Mouse (Mus musculus) embryonic facial prominence, embryonic 10.5 days (tissue): Measurements from ENCODE around the gene Ldlr. TPM values are rescaled to one million over a fixed set of nuclear protein-coding genes. Genes with fewer than 3 reads are reported as not detected.
"Not testable (repeated sequence)": the region's sequence is repeated elsewhere in the genome, so short reads cannot be mapped to it uniquely, and the experiment has no call there.

ENCODE experiments used
- DNase-seq: peaks from one replicate; pipeline ENCODE4 v3.0.0-alpha.2; 2017; ENCODE audit warnings: low spot score
- H3K27ac ChIP-seq: fragments of 300-500 bp; sonication (generic); replicated peaks from 2 replicates; pipeline ENCODE4 v1.5.1; 2016; ENCODE audit warnings: mild to moderate bottlenecking
- H3K27me3 ChIP-seq: fragments of 300-500 bp; sonication (generic); replicated peaks from 2 replicates; pipeline ENCODE4 v1.6.1; 2016; ENCODE audit warnings: low read depth, mild to moderate bottlenecking; ENCODE audit not compliant: poor library complexity, severe bottlenecking
- H3K36me3 ChIP-seq: fragments of 300-500 bp; sonication (generic); replicated peaks from 2 replicates; pipeline ENCODE4 v1.6.1; 2016; ENCODE audit warnings: mild to moderate bottlenecking, moderate library complexity
- H3K4me1 ChIP-seq: fragments of 300-500 bp; sonication (generic); 2 replicates; pipeline ENCODE4 v1.6.1; 2016
- H3K4me3 ChIP-seq: fragments of 300-500 bp; sonication (generic); 2 replicates; pipeline ENCODE4 v1.5.1; 2016; ENCODE audit warnings: mild to moderate bottlenecking, moderate library complexity
- H3K9me3 ChIP-seq: fragments of 300-500 bp; sonication (generic); 2 replicates; pipeline ENCODE4 v1.6.1; 2016; ENCODE audit warnings: mild to moderate bottlenecking
- WGBS: fragments of 180-500 bp; shearing (Covaris S2); methylation state at CpG from one replicate; pipeline ENCODE4 v1.1.7; 2016; 5-methylcytosine and 5-hydroxymethylcytosine counted together
- polyA plus RNA-seq: library from polyadenylated mRNA; unstranded; fragments of >200 nt; fragmentation: Nextera tagmentation; extraction: Ambion mirVana; gene quantifications from 2 replicates; pipeline ENCODE4 v1.2.1, GENCODE M21; 2016

The Ldlr gene
- polyA plus RNA-seq = 51.6 and 55.9 TPM in 2 replicates

DNA sequence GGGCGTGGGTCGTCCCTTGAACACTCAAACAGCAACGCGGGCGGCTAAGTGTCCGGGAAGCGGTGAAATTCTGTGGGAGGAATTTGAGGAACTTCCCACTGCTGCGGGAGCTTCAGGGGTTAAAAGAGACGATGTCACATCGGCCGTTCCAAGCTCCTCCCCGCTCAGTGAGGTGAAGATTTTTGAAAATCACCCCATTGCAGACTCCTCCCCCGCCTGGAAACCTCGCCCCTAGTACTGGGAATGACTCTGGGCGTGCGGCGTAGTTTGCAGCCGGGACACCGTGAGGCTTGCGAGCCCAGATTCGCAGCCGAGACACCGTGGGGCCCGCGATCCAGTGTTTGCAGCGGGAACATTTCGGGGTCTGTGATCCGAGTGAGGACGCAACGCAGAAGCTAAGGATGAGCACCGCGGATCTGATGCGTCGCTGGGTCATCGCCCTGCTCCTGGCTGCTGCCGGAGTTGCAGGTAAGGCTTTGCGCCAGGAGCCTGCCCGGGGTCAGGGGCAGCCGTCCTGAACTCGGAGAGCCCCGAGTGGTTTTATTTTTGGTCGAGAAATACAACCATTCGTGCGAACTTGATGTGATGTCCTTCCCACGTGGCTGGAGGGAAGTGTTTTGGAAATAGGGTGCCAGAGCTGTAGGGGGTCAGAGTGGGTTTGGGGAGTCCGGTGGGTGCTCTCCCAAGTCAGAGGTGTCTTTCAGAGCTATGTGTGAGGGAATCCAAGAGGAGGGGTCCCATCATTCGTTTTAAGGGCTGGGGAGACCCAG, at the start of gene Ldlr:
Gene Ldlr, plus strand, starts transcription at position 107 of the 770 bp plus-strand sequence.
- DNase-seq = peak; percentile 91
- under 1% methylated on average over 47 of the region's 47 CpGs for WGBS
- H3K4me1 ChIP-seq = peaks cover 43% of the 10 kb centered on the region

GRCm38 (mm10) chr9:21677706-21678105, 45.6 kb upstream of the Ldlr start:
- H3K27ac ChIP-seq = no peak overlapping the region
- H3K27me3 ChIP-seq = no peaks in the 10 kb centered on the region
- no peak for DNase-seq
- WGBS = 96% methylated on average over 17 of the region's 17 CpGs
- H3K4me3 ChIP-seq = no peak overlapping the region
- H3K9me3 ChIP-seq = no peaks in the 10 kb centered on the region
- H3K36me3 ChIP-seq = peaks cover 99% of the 10 kb centered on the region
- H3K4me1 ChIP-seq = no peaks in the 10 kb centered on the region

More for the DNA sequence above, at the start of gene Ldlr:
- peak within 1 kb of the TSS; percentile 91 for H3K27ac ChIP-seq
- no peaks in the 10 kb centered on the region for H3K27me3 ChIP-seq
- H3K4me3 ChIP-seq = peak within 1 kb of the TSS; percentile 71
- peaks cover 40% of the 10 kb centered on the region for H3K36me3 ChIP-seq
- no peaks in the 10 kb centered on the region; the same call in 1 of the 2 replicates for H3K9me3 ChIP-seq

- DNase-seq = no peak
- 91% methylated on average over 4 of the region's 4 CpGs for WGBS
- no peak overlapping the region for H3K27ac ChIP-seq
- no peaks in the 10 kb centered on the region for H3K9me3 ChIP-seq
- H3K4me3 ChIP-seq = no peak overlapping the region
- no peaks in the 10 kb centered on the region for H3K4me1 ChIP-seq
- peaks cover 99% of the 10 kb centered on the region for H3K36me3 ChIP-seq
- H3K27me3 ChIP-seq = no peaks in the 10 kb centered on the region
These were observed 42.8 kb upstream of the Ldlr start for GRCm38 (mm10) chr9:21680448-21680847.

DNA sequence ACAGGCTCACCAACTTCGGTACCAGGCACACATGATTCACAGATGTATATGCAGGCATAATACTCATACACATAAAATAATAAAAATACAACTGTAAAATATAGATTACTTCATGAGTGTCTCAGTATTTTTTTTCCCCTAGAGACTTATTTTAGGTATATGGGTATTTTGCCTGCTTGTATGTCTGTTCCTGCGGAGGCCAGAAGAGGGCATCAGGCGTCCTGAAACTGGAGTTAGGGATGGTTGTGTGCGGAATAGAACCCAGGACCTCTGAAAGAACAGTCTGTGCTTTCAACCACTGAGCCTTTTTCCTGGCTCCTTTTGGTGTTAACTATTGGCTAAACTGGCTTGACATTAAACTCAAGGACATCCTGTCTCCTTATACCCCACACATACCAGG, 40.5 kb upstream of the Ldlr start:
- H3K36me3 ChIP-seq = peaks cover 99% of the 10 kb centered on the region

GRCm38 (mm10) chr9:21683897-21684296, 39.4 kb upstream of the Ldlr start:
- Histone ChIP-seq H3K4me3 (no peak overlapping the region), H3K36me3 (peaks cover 99% of the 10 kb centered on the region)
- WGBS = 89% methylated on average over 3 of the region's 3 CpGs

More for the DNA sequence above, 40.5 kb upstream of the Ldlr start:
- Histone ChIP-seq H3K9me3 (no peaks in the 10 kb centered on the region), H3K27ac (no peak overlapping the region), H3K27me3 (no peaks in the 10 kb centered on the region), H3K4me3 (no peak overlapping the region), H3K4me1 (no peaks in the 10 kb centered on the region)
- no peak for DNase-seq
- WGBS = 89% methylated on average over 4 of the region's 4 CpGs

GRCm38 (mm10) chr9:21688554-21688953, 34.7 kb upstream of the Ldlr start:
- H3K4me3 ChIP-seq = no peak overlapping the region
- no peaks in the 10 kb centered on the region for H3K27me3 ChIP-seq
- peaks cover 99% of the 10 kb centered on the region for H3K36me3 ChIP-seq
- 93% methylated on average over 7 of the region's 7 CpGs for WGBS
- DNase-seq = no peak
- H3K4me1 ChIP-seq = no peaks in the 10 kb centered on the region
- no peak overlapping the region for H3K27ac ChIP-seq
- no peaks in the 10 kb centered on the region for H3K9me3 ChIP-seq

More at GRCm38 (mm10) chr9:21683897-21684296, 39.4 kb upstream of the Ldlr start:
- H3K9me3 ChIP-seq = no peaks in the 10 kb centered on the region
- no peaks in the 10 kb centered on the region for H3K4me1 ChIP-seq
- H3K27ac ChIP-seq = no peak overlapping the region
- no peaks in the 10 kb centered on the region for H3K27me3 ChIP-seq
- DNase-seq = no peak

GRCm38 (mm10) chr9:21690031-21690430, 33.3 kb upstream of the Ldlr start:
- WGBS = 90% methylated on average over 3 of the region's 3 CpGs
- no peaks in the 10 kb centered on the region for H3K4me1 ChIP-seq
- H3K4me3 ChIP-seq = no peak overlapping the region
- no peaks in the 10 kb centered on the region for H3K27me3 ChIP-seq
- no peak overlapping the region for H3K27ac ChIP-seq
- no peak for DNase-seq
- H3K9me3 ChIP-seq = no peaks in the 10 kb centered on the region
- peaks cover 99% of the 10 kb centered on the region for H3K36me3 ChIP-seq

GRCm38 (mm10) chr9:21691862-21692261, 31.4 kb upstream of the Ldlr start:
- no peaks in the 10 kb centered on the region for H3K4me1 ChIP-seq
- peaks cover 99% of the 10 kb centered on the region for H3K36me3 ChIP-seq
- H3K27me3 ChIP-seq = no peaks in the 10 kb centered on the region
- no peak overlapping the region for H3K4me3 ChIP-seq
- DNase-seq = peak; percentile 48
- H3K9me3 ChIP-seq = no peaks in the 10 kb centered on the region
- H3K27ac ChIP-seq = no peak overlapping the region
- WGBS = 54% methylated on average over 2 of the region's 2 CpGs

GRCm38 (mm10) chr9:21692491-21692890, 30.8 kb upstream of the Ldlr start:
- no peaks in the 10 kb centered on the region for H3K9me3 ChIP-seq
- H3K4me3 ChIP-seq = no peak overlapping the region
- H3K27ac ChIP-seq = no peak overlapping the region
- H3K27me3 ChIP-seq = no peaks in the 10 kb centered on the region
- H3K36me3 ChIP-seq = peaks cover 99% of the 10 kb centered on the region
- WGBS = 95% methylated on average over 4 of the region's 4 CpGs
- no peak for DNase-seq
- no peaks in the 10 kb centered on the region for H3K4me1 ChIP-seq

- Histone ChIP-seq H3K27me3 (no peaks in the 10 kb centered on the region), H3K36me3 (peaks cover 98% of the 10 kb centered on the region), H3K27ac (no peak overlapping the region), H3K9me3 (no peaks in the 10 kb centered on the region), H3K4me1 (no peaks in the 10 kb centered on the region), H3K4me3 (no peak overlapping the region)
- no peak for DNase-seq
These were observed 29.2 kb upstream of the Ldlr start for GRCm38 (mm10) chr9:21694071-21694470.

- Histone ChIP-seq H3K4me3 (no peak overlapping the region), H3K36me3 (peaks cover 98% of the 10 kb centered on the region), H3K27ac (no peak overlapping the region), H3K4me1 (no peaks in the 10 kb centered on the region), H3K9me3 (no peaks in the 10 kb centered on the region), H3K27me3 (no peaks in the 10 kb centered on the region)
- DNase-seq = no peak
- WGBS = 91% methylated on average over 5 of the region's 5 CpGs
These were observed 28.0 kb upstream of the Ldlr start for GRCm38 (mm10) chr9:21695229-21695792.

DNA sequence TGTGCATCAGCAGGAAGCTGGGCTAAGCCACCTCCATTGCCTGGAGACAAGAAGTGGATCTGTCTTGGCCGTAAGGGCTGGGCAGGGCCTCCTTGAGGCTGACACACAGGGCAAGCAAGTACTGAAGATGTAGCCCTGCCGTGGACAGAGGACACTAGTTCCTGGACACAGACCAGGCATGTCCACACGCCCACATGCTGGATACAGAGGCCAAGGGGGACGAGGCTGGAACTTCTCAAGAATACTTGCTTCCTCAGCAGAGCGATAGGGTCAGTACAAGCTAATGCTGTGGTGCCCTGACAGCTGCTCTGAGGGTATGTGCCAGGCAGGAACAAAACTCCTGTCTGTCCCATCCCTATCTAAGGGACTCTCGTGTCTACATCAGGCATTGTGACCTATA, 26.2 kb upstream of the Ldlr start:
- DNase-seq = no peak
- WGBS = 89% methylated on average over 6 of the region's 6 CpGs
- H3K4me1 ChIP-seq = no peaks in the 10 kb centered on the region
- no peaks in the 10 kb centered on the region for H3K27me3 ChIP-seq
- peaks cover 98% of the 10 kb centered on the region for H3K36me3 ChIP-seq
- no peak overlapping the region for H3K4me3 ChIP-seq
- H3K9me3 ChIP-seq = no peaks in the 10 kb centered on the region
- no peak overlapping the region for H3K27ac ChIP-seq

DNA sequence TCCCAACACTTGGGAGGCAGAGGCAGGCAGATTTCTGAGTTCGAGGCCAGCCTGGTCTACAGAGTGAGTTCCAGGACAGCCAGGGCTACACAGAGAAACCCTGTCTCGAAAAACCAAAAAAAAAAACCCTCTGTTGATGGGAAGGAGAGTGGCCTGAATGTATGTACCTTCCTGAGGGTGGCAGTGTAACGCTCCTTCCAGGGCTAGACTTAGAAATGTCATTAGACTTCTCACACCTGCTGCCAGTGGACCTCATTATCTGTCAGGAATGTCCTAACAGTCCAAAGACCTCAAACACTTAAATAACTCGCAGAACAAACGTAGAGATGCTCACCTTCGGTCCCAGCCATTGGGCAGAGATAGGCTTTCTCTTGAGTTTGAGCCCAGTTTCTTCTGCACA, 24.0 kb upstream of the Ldlr start:
- 91% methylated on average over 6 of the region's 6 CpGs for WGBS
- H3K4me3 ChIP-seq, DNase-seq, H3K27ac ChIP-seq, H3K27me3 ChIP-seq, H3K4me1 ChIP-seq, H3K9me3 ChIP-seq: not testable (repeated sequence)
- peaks cover 98% of the 10 kb centered on the region for H3K36me3 ChIP-seq
